Mouse (Mus musculus) thymus, adult 2 months (tissue): ENCODE measurements around the gene Timm8a2.

Source experiments
- CTCF ChIP-seq: fragments of 200-500 bp; IDR thresholded peaks from 2 replicates; pipeline ENCODE4 v1.5.1; 2012; ENCODE audit warnings: mild to moderate bottlenecking, control low read depth, low read length, moderate library complexity, borderline replicate concordance; ENCODE audit not compliant: control insufficient read depth, poor library complexity, insufficient read depth; ENCODE audit errors: extremely low read depth
- POLR2A ChIP-seq: fragments of 200-500 bp; IDR thresholded peaks from 2 replicates; pipeline ENCODE4 v1.6.1; 2012; ENCODE audit warnings: mild to moderate bottlenecking, low read length, control low read depth, moderate library complexity; ENCODE audit not compliant: control insufficient read depth, poor library complexity, insufficient read depth; ENCODE audit errors: extremely low read depth

- TF ChIP-seq CTCF: no peak
- TF ChIP-seq POLR2A: no peak
Observed at GRCm38 (mm10) chr14:121994846-121995556, 39.5 kb upstream of the Timm8a2 start.
